Mouse (Mus musculus): ENCODE data around the gene Abhd11. TPM values are rescaled to one million over a fixed set of nuclear protein-coding genes. Genes with fewer than 3 reads are reported as not detected.

Gene Abhd11
- polyA plus RNA-seq, 1 experiment = 65.6 TPM

GRCm38 (mm10) chr5:135053356-135053755 is 44.4 kb downstream of the Abhd11 start:
- TF ChIP-seq CTCF (IDR thresholded peaks at IDR 0.05; ENCODE audit: borderline replicate concordance, extremely low read depth, insufficient read depth, insufficient read length) (no peak), POLR2A (IDR thresholded peaks at IDR 0.05; ENCODE audit: borderline replicate concordance, extremely low read depth, insufficient read depth, insufficient read length, poor library complexity, severe bottlenecking) (no peak)
- DNase-seq (ENCODE audit: low read depth) = no peak

Other genes starting within 250 kb of the Abhd11 start
- gene Tmem270, start 102.4 kb upstream of the Abhd11 start, polyA plus RNA-seq (2012; rRNA removed) = not detected in 2 replicates
- gene Cldn13, start 93.6 kb upstream of the Abhd11 start, polyA plus RNA-seq (2012; rRNA removed) = 0.10 TPM in 1 of 2 replicates, not detected in the other
- gene Mettl27, start 76.8 kb upstream of the Abhd11 start, polyA plus RNA-seq (2012; rRNA removed) = 5.6 and 6.9 TPM in 2 replicates
- gene Cldn4, start 62.2 kb upstream of the Abhd11 start, polyA plus RNA-seq (2012; rRNA removed) = 3.2 and 3.5 TPM in 2 replicates
- 2.8 and 4.7 TPM in 2 replicates for gene Cldn3, start 22.9 kb upstream of the Abhd11 start, polyA plus RNA-seq (2012; rRNA removed)
- gene Stx1a, start 14.3 kb downstream of the Abhd11 start, polyA plus RNA-seq (2012; rRNA removed) = 151 and 152 TPM in 2 replicates
- gene Dnajc30, start 55.0 kb downstream of the Abhd11 start, polyA plus RNA-seq (2012; rRNA removed) = 34.8 and 35.9 TPM in 2 replicates
- 81.8 and 112 TPM in 2 replicates for gene Bud23, start 55.8 kb downstream of the Abhd11 start, polyA plus RNA-seq (2012; rRNA removed)
- 63.2 and 75.0 TPM in 2 replicates for gene Vps37d, start 69.1 kb downstream of the Abhd11 start, polyA plus RNA-seq (2012; rRNA removed)
- 1.8 and 1.9 TPM in 2 replicates for gene Mlxipl, start 80.7 kb downstream of the Abhd11 start, polyA plus RNA-seq (2012; rRNA removed)
- 11.5 and 14.1 TPM in 2 replicates for gene Tbl2, start 140.5 kb downstream of the Abhd11 start, polyA plus RNA-seq (2012; rRNA removed)
- gene Bcl7b, start 159.1 kb downstream of the Abhd11 start, polyA plus RNA-seq (2012; rRNA removed) = 22.6 and 22.9 TPM in 2 replicates
- gene Baz1b, start 178.1 kb downstream of the Abhd11 start, polyA plus RNA-seq (2012; rRNA removed) = 56.5 and 70.7 TPM in 2 replicates
- gene Fzd9, start 242.1 kb downstream of the Abhd11 start, polyA plus RNA-seq (2012; rRNA removed) = 17.6 and 20.9 TPM in 2 replicates